Mouse (Mus musculus): ENCODE results near the gene Aptx. TPM values are rescaled to one million over a fixed set of nuclear protein-coding genes. Genes with fewer than 3 reads are reported as not detected.
A peak's percentile ranks its signal among the peaks of the same experiment; 100 is the strongest.

Gene Aptx
- polyA plus RNA-seq, 1 experiment from 2014 or later = 8.5 TPM

GRCm38 (mm10) chr4:40703710-40704275 is 799 bp upstream of the Aptx start:
- Histone ChIP-seq H3K4me3 (replicated peaks) (peak overlapping the region; percentile 78), H3K4me2 (peak overlapping the region; percentile 85), H3K9me3 (replicated peaks) (no peaks in the 10 kb centered on the region), H3K4me1 (replicated peaks) (peaks cover 48% of the 10 kb centered on the region), H3K27me3 (no peaks in the 10 kb centered on the region), H3K27ac (replicated peaks) (peak overlapping the region; percentile 92; the same call in 1 of the 2 replicates), H3K36me3 (replicated peaks) (no peaks in the 10 kb centered on the region), H3K9ac (peak overlapping the region; percentile 65)
- ATAC-seq (ENCODE audit: insufficient read depth) = no peak
- WGBS (ENCODE audit: insufficient replicate concordance) = 37% methylated on average over 9 of the region's 9 CpGs

GRCm38 (mm10) chr4:40701796-40702195 is 1.2 kb downstream of the Aptx start:
- Histone ChIP-seq H3K9ac (no peak overlapping the region), H3K27me3 (no peaks in the 10 kb centered on the region), H3K9me3 (replicated peaks) (no peaks in the 10 kb centered on the region), H3K4me2 (peak overlapping the region; percentile 85), H3K36me3 (replicated peaks) (no peaks in the 10 kb centered on the region), H3K4me1 (replicated peaks) (peaks cover 48% of the 10 kb centered on the region), H3K4me3 (replicated peaks) (peak overlapping the region; percentile 78), H3K27ac (replicated peaks) (peak overlapping the region; percentile 92; the same call in 1 of the 2 replicates)
- WGBS (ENCODE audit: insufficient replicate concordance) = 57% methylated on average over 3 of the region's 3 CpGs
- no peak for ATAC-seq (ENCODE audit: insufficient read depth)

GRCm38 (mm10) chr4:40700216-40700615 is 2.8 kb downstream of the Aptx start:
- no peak overlapping the region for H3K9ac ChIP-seq
- peak overlapping the region; percentile 59 for H3K27ac ChIP-seq (replicated peaks)

GRCm38 (mm10) chr4:40697059-40697458 is 5.9 kb downstream of the Aptx start:
- WGBS (ENCODE audit: insufficient replicate concordance) = 41% methylated on average over 7 of the region's 7 CpGs
- no peaks in the 10 kb centered on the region for H3K9me3 ChIP-seq (replicated peaks)
- H3K4me3 ChIP-seq (replicated peaks) = no peak overlapping the region
- no peak overlapping the region for H3K4me2 ChIP-seq
- no peaks in the 10 kb centered on the region for H3K27me3 ChIP-seq
- no peak overlapping the region for H3K9ac ChIP-seq
- no peak for ATAC-seq (ENCODE audit: insufficient read depth)
- H3K4me1 ChIP-seq (replicated peaks) = peaks cover 25% of the 10 kb centered on the region
- no peak overlapping the region for H3K27ac ChIP-seq (replicated peaks)
- peaks cover 35% of the 10 kb centered on the region for H3K36me3 ChIP-seq (replicated peaks)

More at GRCm38 (mm10) chr4:40700216-40700615, 2.8 kb downstream of the Aptx start:
- no peak for ATAC-seq (ENCODE audit: insufficient read depth)
- H3K4me3 ChIP-seq (replicated peaks) = no peak overlapping the region
- WGBS (ENCODE audit: insufficient replicate concordance) = 58% methylated on average over 8 of the region's 8 CpGs
- H3K36me3 ChIP-seq (replicated peaks) = peaks cover 7% of the 10 kb centered on the region
- H3K27me3 ChIP-seq = no peaks in the 10 kb centered on the region
- no peaks in the 10 kb centered on the region for H3K9me3 ChIP-seq (replicated peaks)
- H3K4me2 ChIP-seq = no peak overlapping the region
- H3K4me1 ChIP-seq (replicated peaks) = peaks cover 48% of the 10 kb centered on the region

- Histone ChIP-seq H3K36me3 (replicated peaks) (peaks cover 63% of the 10 kb centered on the region), H3K27me3 (no peaks in the 10 kb centered on the region), H3K4me1 (replicated peaks) (no peaks in the 10 kb centered on the region), H3K9ac (no peak overlapping the region), H3K4me3 (replicated peaks) (no peak overlapping the region), H3K4me2 (no peak overlapping the region), H3K9me3 (replicated peaks) (no peaks in the 10 kb centered on the region), H3K27ac (replicated peaks) (no peak overlapping the region)
- no peak for ATAC-seq (ENCODE audit: insufficient read depth)
- 81% methylated on average over 11 of the region's 11 CpGs for WGBS (ENCODE audit: insufficient replicate concordance)
These were observed 11.9 kb downstream of the Aptx start for GRCm38 (mm10) chr4:40691100-40691499.

- no peaks in the 10 kb centered on the region for H3K9me3 ChIP-seq (replicated peaks)
- H3K4me2 ChIP-seq = no peak overlapping the region
- H3K4me3 ChIP-seq (replicated peaks) = no peak overlapping the region
- WGBS (ENCODE audit: insufficient replicate concordance) = 48% methylated on average over 2 of the region's 2 CpGs
- no peaks in the 10 kb centered on the region for H3K4me1 ChIP-seq (replicated peaks)
- H3K27me3 ChIP-seq = no peaks in the 10 kb centered on the region
- no peak overlapping the region for H3K9ac ChIP-seq
- no peak for ATAC-seq (ENCODE audit: insufficient read depth)
- H3K27ac ChIP-seq (replicated peaks) = no peak overlapping the region
- H3K36me3 ChIP-seq (replicated peaks) = peaks cover 16% of the 10 kb centered on the region
These were observed 19.7 kb downstream of the Aptx start for GRCm38 (mm10) chr4:40683306-40683705.

GRCm38 (mm10) chr4:40682359-40682758 is 20.6 kb downstream of the Aptx start:
- Histone ChIP-seq H3K9me3 (replicated peaks) (no peaks in the 10 kb centered on the region), H3K27ac (replicated peaks) (no peak overlapping the region), H3K4me2 (no peak overlapping the region), H3K4me3 (replicated peaks) (no peak overlapping the region), H3K9ac (no peak overlapping the region), H3K4me1 (replicated peaks) (no peaks in the 10 kb centered on the region), H3K36me3 (replicated peaks) (peaks cover 10% of the 10 kb centered on the region; the same call in 1 of the 2 replicates), H3K27me3 (no peaks in the 10 kb centered on the region)
- ATAC-seq (ENCODE audit: insufficient read depth) = no peak
- WGBS (ENCODE audit: insufficient replicate concordance) = 83% methylated on average over 5 of the region's 5 CpGs

GRCm38 (mm10) chr4:40681908-40682307 is 21.1 kb downstream of the Aptx start:
- no peak overlapping the region for H3K27ac ChIP-seq (replicated peaks)
- ATAC-seq (ENCODE audit: insufficient read depth) = no peak
- H3K27me3 ChIP-seq = no peaks in the 10 kb centered on the region
- H3K9me3 ChIP-seq (replicated peaks) = no peaks in the 10 kb centered on the region
- no peaks in the 10 kb centered on the region for H3K4me1 ChIP-seq (replicated peaks)
- no peak overlapping the region for H3K4me2 ChIP-seq
- H3K9ac ChIP-seq = no peak overlapping the region
- no peak overlapping the region for H3K4me3 ChIP-seq (replicated peaks)
- 13% methylated on average over 3 of the region's 3 CpGs for WGBS (ENCODE audit: insufficient replicate concordance)
- H3K36me3 ChIP-seq (replicated peaks) = 0 out of 2 replicates have a peak, but pooled peaks cover 6% of the 10 kb centered on the region

GRCm38 (mm10) chr4:40680250-40680860 is 22.6 kb downstream of the Aptx start:
- H3K9ac ChIP-seq = no peak overlapping the region
- no peak for ATAC-seq (ENCODE audit: insufficient read depth)
- H3K4me2 ChIP-seq = no peak overlapping the region
- 34% methylated on average over 5 of the region's 5 CpGs for WGBS (ENCODE audit: insufficient replicate concordance)
- H3K4me1 ChIP-seq (replicated peaks) = no peaks in the 10 kb centered on the region
- H3K27me3 ChIP-seq = no peaks in the 10 kb centered on the region
- H3K27ac ChIP-seq (replicated peaks) = no peak overlapping the region
- no peaks in the 10 kb centered on the region for H3K36me3 ChIP-seq (replicated peaks)
- no peaks in the 10 kb centered on the region for H3K9me3 ChIP-seq (replicated peaks)
- no peak overlapping the region for H3K4me3 ChIP-seq (replicated peaks)

GRCm38 (mm10) chr4:40677132-40677531 is 25.9 kb downstream of the Aptx start:
- no peaks in the 10 kb centered on the region for H3K4me1 ChIP-seq (replicated peaks)
- H3K9ac ChIP-seq = no peak overlapping the region
- no peaks in the 10 kb centered on the region for H3K36me3 ChIP-seq (replicated peaks)
- WGBS (ENCODE audit: insufficient replicate concordance) = 38% methylated on average over 5 of the region's 5 CpGs
- no peaks in the 10 kb centered on the region for H3K9me3 ChIP-seq (replicated peaks)
- H3K27ac ChIP-seq (replicated peaks) = no peak overlapping the region
- ATAC-seq (ENCODE audit: insufficient read depth) = no peak
- H3K4me2 ChIP-seq = no peak overlapping the region
- H3K4me3 ChIP-seq (replicated peaks) = no peak overlapping the region
- no peaks in the 10 kb centered on the region; the same call in 1 of the 2 replicates for H3K27me3 ChIP-seq

GRCm38 (mm10) chr4:40676338-40676737 is 26.7 kb downstream of the Aptx start:
- ATAC-seq (ENCODE audit: insufficient read depth) = peak; percentile 47; the same call in 1 of the 2 replicates
- Histone ChIP-seq H3K4me2 (0 out of 2 replicates have a peak overlapping the region, but pooled peaks have one; percentile 5), H3K27me3 (no peaks in the 10 kb centered on the region; the same call in 1 of the 2 replicates)

More at GRCm38 (mm10) chr4:40676338-40676737, 26.7 kb downstream of the Aptx start:
- Histone ChIP-seq H3K9ac (no peak overlapping the region), H3K4me1 (replicated peaks) (no peaks in the 10 kb centered on the region), H3K36me3 (replicated peaks) (no peaks in the 10 kb centered on the region), H3K9me3 (replicated peaks) (no peaks in the 10 kb centered on the region), H3K4me3 (replicated peaks) (no peak overlapping the region), H3K27ac (replicated peaks) (no peak overlapping the region)
- 18% methylated on average over 14 of the region's 14 CpGs for WGBS (ENCODE audit: insufficient replicate concordance)

Measured in liver, embryonic 15.5 days (tissue).